Mouse (Mus musculus) frontal cortex, adult 2 months (tissue): ENCODE measurements around the gene Tex10. TPM values are rescaled to one million over a fixed set of nuclear protein-coding genes. Genes with fewer than 3 reads are reported as not detected.

ENCODE experiments used
- DNase-seq, 2 experiments: peaks; one replicate each; pipeline ENCODE4 v3.0.0; 2022; ENCODE audit warnings: low spot score in 1 of 2; ENCODE audit errors: extremely low spot score in 1 of 2
- polyA plus RNA-seq: library from polyadenylated mRNA; depleted of rRNA; stranded (reverse); fragments of >200 nt; gene quantifications from 2 replicates; pipeline ENCODE4 v1.2.3, GENCODE M21; 2012; rRNA removed

Gene Tex10
- polyA plus RNA-seq: 17.2 and 21.6 TPM in 2 replicates

- DNase-seq: peak; percentile 52 to 90
These were observed at the start of gene Tex10 for GRCm38 (mm10) chr4:48472792-48473650. Gene Tex10 (minus strand): TSS chr4:48473459.

GRCm38 (mm10) chr4:48510861-48511260 is 37.6 kb upstream of the Tex10 start:
- no peak for DNase-seq

GRCm38 (mm10) chr4:48492510-48492909 is 19.3 kb upstream of the Tex10 start:
- DNase-seq: no peak

- no peak for DNase-seq
These were observed 18.1 kb upstream of the Tex10 start for GRCm38 (mm10) chr4:48491290-48491743.

- no peak for DNase-seq
These were observed 15.7 kb upstream of the Tex10 start for GRCm38 (mm10) chr4:48488916-48489315.

GRCm38 (mm10) chr4:48481287-48481686 is 8.0 kb upstream of the Tex10 start:
- DNase-seq: peak in 1 of 2 experiments; percentile 21

- no peak for DNase-seq
These were observed 372 bp upstream of the Tex10 start for GRCm38 (mm10) chr4:48473651-48474011.

- DNase-seq: no peak
These were observed 1.0 kb downstream of the Tex10 start for GRCm38 (mm10) chr4:48472052-48472791.

GRCm38 (mm10) chr4:48470977-48471376 is 2.3 kb downstream of the Tex10 start:
- no peak for DNase-seq

- DNase-seq: no peak
These were observed 12.2 kb downstream of the Tex10 start for GRCm38 (mm10) chr4:48461060-48461459.

GRCm38 (mm10) chr4:48458436-48458835 is 14.8 kb downstream of the Tex10 start:
- DNase-seq: no peak

- peak in 1 of 2 experiments; percentile 51 for DNase-seq
These were observed 19.0 kb downstream of the Tex10 start for GRCm38 (mm10) chr4:48454106-48454773.

- no peak for DNase-seq
These were observed 45.2 kb downstream of the Tex10 start for GRCm38 (mm10) chr4:48428054-48428453.

GRCm38 (mm10) chr4:48427413-48427812 is 45.8 kb downstream of the Tex10 start:
- no peak for DNase-seq

- DNase-seq: no peak
These were observed 49.5 kb downstream of the Tex10 start for GRCm38 (mm10) chr4:48423738-48424137.

- DNase-seq: no peak
These were observed 50.6 kb downstream of the Tex10 start for GRCm38 (mm10) chr4:48422633-48423032.

GRCm38 (mm10) chr4:48418831-48419468 is 54.3 kb downstream of the Tex10 start:
- no peak for DNase-seq

- DNase-seq: no peak
These were observed 57.4 kb downstream of the Tex10 start for GRCm38 (mm10) chr4:48415838-48416335.

GRCm38 (mm10) chr4:48413473-48413872 is 59.8 kb downstream of the Tex10 start:
- no peak for DNase-seq

GRCm38 (mm10) chr4:48407350-48408039 is 65.8 kb downstream of the Tex10 start:
- peak in 1 of 2 experiments; percentile 74 for DNase-seq
